Mouse (Mus musculus): Measurements from ENCODE around the gene Tnfrsf9.

DNA sequence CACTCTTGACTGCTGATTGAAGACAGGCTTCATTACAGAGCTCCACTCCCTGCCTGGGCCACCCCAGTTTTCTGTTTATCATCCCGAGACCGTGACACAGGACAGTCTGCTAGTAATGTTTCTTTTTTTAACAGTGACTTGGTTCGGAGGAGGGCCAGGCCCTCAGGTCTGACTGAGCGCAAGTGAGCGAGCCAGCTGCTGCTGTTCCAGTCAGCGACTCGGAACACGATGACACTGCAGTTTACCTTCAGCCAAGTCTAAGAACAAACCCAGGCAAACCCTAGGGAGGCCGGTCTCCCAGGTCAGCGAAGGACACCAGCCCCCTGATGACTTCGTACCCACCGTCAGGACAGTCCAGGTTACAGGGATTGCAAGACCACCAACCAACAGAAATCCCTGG is 12.3 kb upstream of the Tnfrsf9 start:
- TF ChIP-seq CTCF (IDR thresholded peaks at IDR 0.05 in 2 of 3, conservative IDR thresholded peaks at IDR 0.05 in 1 of 3; ENCODE audit: control insufficient read depth in 1 of 3, insufficient read depth in 1 of 3, low read depth in 2 of 3, low read length in 3 of 3, poor library complexity in 1 of 3, severe bottlenecking in 1 of 3) = no peak
- TF ChIP-seq MAX (IDR thresholded peaks at IDR 0.05; ENCODE audit: low read length) = no peak
- TF ChIP-seq MAFK (IDR thresholded peaks at IDR 0.05; ENCODE audit: borderline replicate concordance, low read depth, low read length) = no peak
- TF ChIP-seq CHD2 (IDR thresholded peaks at IDR 0.05; ENCODE audit: low read length) = no peak
- no peak for TF ChIP-seq KAT2A (conservative IDR thresholded peaks at IDR 0.05; ENCODE audit: low read depth, low read length)
- TF ChIP-seq MEF2A (IDR thresholded peaks at IDR 0.05; ENCODE audit: extremely low read depth, insufficient replicate concordance, low read depth, low read length, poor library complexity, severe bottlenecking) = no peak
- no peak for TF ChIP-seq GATA1 (IDR thresholded peaks at IDR 0.05; ENCODE audit: low read depth, low read length)
- TF ChIP-seq MXI1 (IDR thresholded peaks at IDR 0.05; ENCODE audit: low read depth, low read length) = no peak
- TF ChIP-seq CHD1 (IDR thresholded peaks at IDR 0.05; ENCODE audit: low read depth, low read length) = no peak
- TF ChIP-seq TAL1 (IDR thresholded peaks at IDR 0.05; ENCODE audit: low read length) = no peak
